Mouse (Mus musculus): ENCODE measurements around the gene Olfr1371.
"Not testable (repeated sequence)": the region's sequence is repeated elsewhere in the genome, so short reads cannot be mapped to it uniquely, and the experiment has no call there.

DNA sequence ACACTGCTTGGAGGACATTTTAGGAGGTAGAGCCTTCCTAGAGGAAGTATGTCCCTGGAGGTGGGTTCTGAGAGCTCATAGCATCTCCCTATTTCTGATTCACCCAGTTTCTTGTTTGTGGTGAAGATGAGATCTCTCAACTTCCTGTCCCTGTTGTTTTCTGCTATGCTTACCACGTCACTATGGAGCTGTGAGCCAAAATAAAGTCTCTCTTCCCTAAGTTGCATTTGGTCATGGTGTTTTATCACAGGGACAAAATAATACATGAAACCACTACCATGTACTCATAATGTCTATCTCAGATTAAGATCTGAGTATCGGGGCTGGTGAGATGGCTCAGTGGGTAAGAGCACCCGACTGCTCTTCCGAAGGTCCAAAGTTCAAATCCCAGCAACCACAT, 33.1 kb downstream of the Olfr1371 start:
- not testable (repeated sequence) for TF ChIP-seq CTCF (IDR thresholded peaks at IDR 0.05; ENCODE audit: borderline replicate concordance, insufficient read depth, low read length); POLR2A (IDR thresholded peaks at IDR 0.05; ENCODE audit: low read depth, low read length)
